Comparison of ENCODE assay signal across 15 mouse cellular contexts in the genomic region with DNA sequence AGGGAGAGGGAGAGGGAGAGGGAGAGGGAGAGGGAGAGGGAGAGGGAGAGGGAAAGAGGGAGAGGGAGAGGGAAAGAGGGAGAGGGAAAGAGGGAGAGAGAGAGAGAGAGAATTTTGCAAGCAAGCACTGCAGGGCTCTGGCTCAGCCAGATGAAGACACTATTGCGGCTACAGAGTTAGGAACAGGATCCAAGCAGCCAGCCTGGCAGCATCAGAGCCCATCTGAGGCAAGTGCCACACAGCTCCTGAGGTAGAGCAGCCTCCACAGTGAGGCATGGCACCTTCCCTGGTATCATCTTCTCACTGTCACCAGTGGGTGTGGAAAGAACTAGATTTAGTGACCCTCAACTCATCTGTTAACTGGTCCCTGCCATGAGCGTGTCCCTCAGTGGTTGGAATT. TPM values are rescaled to one million over a fixed set of nuclear protein-coding genes. Genes with fewer than 3 reads are reported as not detected.
A peak's percentile ranks its signal among the peaks of the same experiment; 100 is the strongest.
DNase-seq lines count a peak whose midpoint lies in the region; ATAC-seq and TF ChIP-seq lines count a peak whose summit lies in the region.
"Had no signal": no experiment of that assay in that cellular context is flagged by ENCODE, and none has a peak within 500 bp of the region (broad histone marks: within the 10 kb centered on the region; RNA-seq: fewer than 3 reads in every experiment).

No protein-coding gene starts in this region.

- 48% methylated on average over 2 of the region's 2 CpGs for WGBS in hindbrain, embryonic 11.5 days
- WGBS in hindbrain, embryonic 12.5 days: 45% methylated on average over 2 of the region's 2 CpGs
- 55% methylated on average over 2 of the region's 2 CpGs for WGBS in liver, embryonic 13.5 days (ENCODE audit: insufficient replicate concordance)
- 52% methylated on average over 2 of the region's 2 CpGs for WGBS in intestine, embryonic 15.5 days

- no peaks in the 10 kb centered on the region for H3K27me3 ChIP-seq in hindbrain, embryonic 11.5 days (ENCODE audit: control insufficient read depth, insufficient read depth, low read length)
- no peaks in the 10 kb centered on the region for H3K27me3 ChIP-seq in hindbrain, embryonic 12.5 days
- H3K27me3 ChIP-seq in liver, embryonic 13.5 days: no peaks in the 10 kb centered on the region
- H3K27me3 ChIP-seq in intestine, embryonic 15.5 days (replicated peaks): no peaks in the 10 kb centered on the region
- H3K27me3 ChIP-seq: embryonic facial prominence, embryonic 12.5 days; heart, embryonic 12.5 days; limb, embryonic 12.5 days had no signal

- no peak overlapping the region for H3K4me3 ChIP-seq in hindbrain, embryonic 11.5 days (ENCODE audit: low read depth, low read length)
- H3K4me3 ChIP-seq in hindbrain, embryonic 12.5 days: no peak overlapping the region
- H3K4me3 ChIP-seq in left cerebral cortex, adult 2 months: no peak overlapping the region
- no peak overlapping the region for H3K4me3 ChIP-seq in liver, embryonic 13.5 days (replicated peaks)
- no peak overlapping the region for H3K4me3 ChIP-seq in intestine, embryonic 15.5 days (replicated peaks)
- H3K4me3 ChIP-seq: embryonic facial prominence, embryonic 12.5 days; heart, embryonic 12.5 days; limb, embryonic 12.5 days had no signal

- H3K4me2 ChIP-seq in hindbrain, embryonic 11.5 days (replicated peaks; ENCODE audit: low read depth, low read length): no peak overlapping the region
- no peak overlapping the region for H3K4me2 ChIP-seq in hindbrain, embryonic 12.5 days (replicated peaks)
- no peak overlapping the region for H3K4me2 ChIP-seq in liver, embryonic 13.5 days
- H3K4me2 ChIP-seq in intestine, embryonic 15.5 days (replicated peaks): no peak overlapping the region
- H3K4me2 ChIP-seq: embryonic facial prominence, embryonic 12.5 days; heart, embryonic 12.5 days; limb, embryonic 12.5 days had no signal

- H3K9me3 ChIP-seq in hindbrain, embryonic 11.5 days (ENCODE audit: control insufficient read depth, low read length): no peaks in the 10 kb centered on the region
- H3K9me3 ChIP-seq in hindbrain, embryonic 12.5 days (replicated peaks): no peaks in the 10 kb centered on the region
- no peaks in the 10 kb centered on the region for H3K9me3 ChIP-seq in liver, embryonic 13.5 days (replicated peaks)
- H3K9me3 ChIP-seq in intestine, embryonic 15.5 days: no peaks in the 10 kb centered on the region
- H3K9me3 ChIP-seq: embryonic facial prominence, embryonic 12.5 days; heart, embryonic 12.5 days; limb, embryonic 12.5 days had no signal

- no peak for TF ChIP-seq CTCF in left cerebral cortex, adult 2 months (IDR thresholded peaks at IDR 0.05)

- 0 out of 2 replicates have a peak, but pooled peaks have one; percentile 8 for ATAC-seq in hindbrain, embryonic 11.5 days (ENCODE audit: low FRiP score)
- ATAC-seq in hindbrain, embryonic 12.5 days (ENCODE audit: low FRiP score): no peak
- ATAC-seq in liver, embryonic 13.5 days (ENCODE audit: low read depth): no peak
- ATAC-seq in intestine, embryonic 15.5 days: no peak

- peaks cover 7% of the 10 kb centered on the region for H3K4me1 ChIP-seq in hindbrain, embryonic 11.5 days (replicated peaks; ENCODE audit: control insufficient read depth, insufficient read depth, low read length)
- H3K4me1 ChIP-seq in hindbrain, embryonic 12.5 days: peaks cover 24% of the 10 kb centered on the region
- peaks cover 29% of the 10 kb centered on the region for H3K4me1 ChIP-seq in liver, embryonic 13.5 days (replicated peaks)
- H3K4me1 ChIP-seq in intestine, embryonic 15.5 days (replicated peaks): peaks cover 22% of the 10 kb centered on the region

- no peaks in the 10 kb centered on the region for H3K36me3 ChIP-seq in hindbrain, embryonic 11.5 days (ENCODE audit: control insufficient read depth, insufficient read depth, low read length)
- H3K36me3 ChIP-seq in hindbrain, embryonic 12.5 days: no peaks in the 10 kb centered on the region
- no peaks in the 10 kb centered on the region for H3K36me3 ChIP-seq in liver, embryonic 13.5 days
- no peaks in the 10 kb centered on the region for H3K36me3 ChIP-seq in intestine, embryonic 15.5 days
- H3K36me3 ChIP-seq: embryonic facial prominence, embryonic 12.5 days; heart, embryonic 12.5 days; limb, embryonic 12.5 days had no signal

- H3K27ac ChIP-seq in hindbrain, embryonic 11.5 days (ENCODE audit: low read depth, low read length): peak overlapping the region; percentile 42
- H3K27ac ChIP-seq in hindbrain, embryonic 12.5 days: no peak overlapping the region
- H3K27ac ChIP-seq in left cerebral cortex, adult 2 months: peak overlapping the region; percentile 47
- H3K27ac ChIP-seq in liver, embryonic 13.5 days: peak overlapping the region; percentile 66
- no peak overlapping the region for H3K27ac ChIP-seq in intestine, embryonic 15.5 days
- H3K27ac ChIP-seq: embryonic facial prominence, embryonic 12.5 days; limb, embryonic 12.5 days had no signal

- DNase-seq in hindbrain, embryonic 11.5 days (ENCODE audit: low spot score): no peak
- DNase-seq in left cerebral cortex, adult 2 months (ENCODE audit: extremely low spot score in 1 of 2, low spot score in 2 of 2): no peak
- no peak for DNase-seq in left cerebral cortex, postnatal 25 days (ENCODE audit: low spot score in 2 of 2)
- peak; percentile 57 for DNase-seq in adipocyte (ENCODE audit: low spot score)
- DNase-seq in liver, embryonic 13.5 days: no peak
- DNase-seq in cerebellum, postnatal 4 days (ENCODE audit: low spot score in 2 of 2): no peak
- DNase-seq: adrenal gland, postnatal 36 days; cerebellum, postnatal 25 days; gastrocnemius, postnatal 36 days; thymus, postnatal 25 days had no signal

- H3K9ac ChIP-seq in hindbrain, embryonic 11.5 days (ENCODE audit: low read depth, low read length): no peak overlapping the region
- H3K9ac ChIP-seq in hindbrain, embryonic 12.5 days: no peak overlapping the region
- H3K9ac ChIP-seq in liver, embryonic 13.5 days: no peak overlapping the region
- no peak overlapping the region for H3K9ac ChIP-seq in intestine, embryonic 15.5 days
- H3K9ac ChIP-seq: embryonic facial prominence, embryonic 12.5 days; heart, embryonic 12.5 days; limb, embryonic 12.5 days had no signal

- intact Hi-C loops in left cerebral cortex, adult 2 months (cut with DNase I): no loop called here
- intact Hi-C loops in left cerebral cortex, postnatal 25 days (cut with DNase I): no loop called here

RNA-seq across cellular contexts. Expression of gene Slc25a33, which starts 24.0 kb away (rescaled TPM):
- 22.0 and 23.6 TPM in 2 replicates for polyA plus RNA-seq in hindbrain, embryonic 11.5 days (2014; fragmentation: Nextera tagmentation; extraction: Ambion mirVana)
- polyA plus RNA-seq in hindbrain, embryonic 12.5 days (2016; fragmentation: Nextera tagmentation; extraction: Ambion mirVana): 18.8 and 18.9 TPM in 2 replicates
- 10 to 100 TPM; 25.9 to 30.2 TPM for total RNA-seq in left cerebral cortex, adult 2 months (2021)
- 10 to 100 TPM; 29.2 to 36.0 TPM for total RNA-seq in left cerebral cortex, postnatal 25 days (2021)
- polyA plus RNA-seq in liver, embryonic 13.5 days (2015; fragmentation: Nextera tagmentation; extraction: Ambion mirVana): 13.4 and 14.1 TPM in 2 replicates
- polyA plus RNA-seq in intestine, embryonic 15.5 days (2015; fragmentation: Nextera tagmentation; extraction: Ambion mirVana): 9.5 and 10.3 TPM in 2 replicates

Comparison
In these comparisons a context has a peak if more than half of its experiments do, and no peak if none do; other contexts are left out.
1. H3K27ac ChIP-seq: peak in hindbrain, embryonic 11.5 days (single experiment), left cerebral cortex, adult 2 months (single experiment) and liver, embryonic 13.5 days (single experiment); none in hindbrain, embryonic 12.5 days (single experiment) and intestine, embryonic 15.5 days (single experiment).